In the genomic region with DNA sequence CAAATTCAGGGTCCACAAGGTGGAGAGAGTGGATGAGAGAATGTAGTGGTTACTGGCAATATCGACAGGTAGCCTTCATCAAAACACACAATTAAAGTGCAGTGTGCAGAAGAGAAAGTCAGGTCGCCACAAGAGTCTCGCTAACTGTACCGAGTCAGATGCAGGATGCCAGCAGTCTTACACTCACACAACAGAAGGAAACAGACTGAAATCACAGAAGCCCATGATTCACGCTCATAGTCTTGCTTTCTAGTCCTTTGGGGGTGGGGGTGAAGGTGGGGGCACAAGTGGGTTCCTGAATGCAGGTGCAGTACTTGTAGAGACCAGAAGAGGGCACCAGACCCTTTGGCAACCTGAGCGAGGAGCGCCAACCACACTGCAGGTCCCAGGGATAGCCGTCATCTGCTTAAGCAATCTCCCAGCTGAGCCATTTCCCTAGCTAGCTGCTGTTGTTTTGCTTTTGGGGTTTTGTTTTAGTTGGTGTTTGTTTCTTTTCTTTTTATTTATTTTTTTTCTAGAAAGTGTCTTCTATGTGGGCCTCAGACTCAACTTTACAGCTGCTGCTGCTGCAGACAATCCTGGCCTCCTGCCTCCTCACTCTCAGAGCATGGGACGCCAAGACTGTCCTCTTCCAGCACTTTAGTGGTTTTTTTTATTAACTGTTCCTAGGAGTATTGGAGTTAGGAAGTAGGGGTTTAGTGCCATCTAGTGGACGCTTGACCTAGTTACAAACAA, we compare ENCODE assay signal across 8 mouse cellular contexts.
DNase-seq lines count a peak whose midpoint lies in the region; ATAC-seq and TF ChIP-seq lines count a peak whose summit lies in the region.

No protein-coding gene starts in this region.

- H3K27ac ChIP-seq in heart, embryonic 11.5 days (ENCODE audit: low read depth, low read length), result peak overlapping the region; percentile 71; the same call in 1 of the 2 replicates
- H3K27ac ChIP-seq in kidney, embryonic 16.5 days (ENCODE audit: low read length), result peak overlapping the region; percentile 69
- no peak overlapping the region for H3K27ac ChIP-seq in liver, adult 2 months (replicated peaks; ENCODE audit: insufficient read depth, low read depth, low read length)

- peak; percentile 86 for ATAC-seq in erythroblast, adult 5-6 weeks (replicated peaks; ENCODE audit: low FRiP score, poor library complexity, severe bottlenecking)
- no peak for ATAC-seq in heart, embryonic 11.5 days (replicated peaks; ENCODE audit: insufficient number of reproducible peaks, low FRiP score, low TSS enrichment)
- ATAC-seq in kidney, embryonic 16.5 days (ENCODE audit: low FRiP score, low TSS enrichment), result peak; percentile 86

- no peak for TF ChIP-seq POLR2A in liver, adult 2 months (IDR thresholded peaks at IDR 0.05; ENCODE audit: extremely low read depth, insufficient read depth, low read length)
- no peak for TF ChIP-seq POLR2A in myocyte (IDR thresholded peaks at IDR 0.05; ENCODE audit: insufficient read length, low read depth)

- WGBS in heart, embryonic 11.5 days (ENCODE audit: insufficient replicate concordance), result 18% methylated on average over 10 of the region's 10 CpGs
- 23% methylated on average over 10 of the region's 10 CpGs for WGBS in kidney, embryonic 16.5 days
- 34% methylated on average over 10 of the region's 10 CpGs for WGBS in liver, adult 2 months

- H3K4me3 ChIP-seq in heart, embryonic 11.5 days (ENCODE audit: low read depth, low read length), result no peak overlapping the region
- 0 out of 2 replicates have a peak overlapping the region, but pooled peaks have one; percentile 12 for H3K4me3 ChIP-seq in kidney, embryonic 16.5 days (ENCODE audit: low read length)
- no peak overlapping the region for H3K4me3 ChIP-seq in liver, adult 2 months (ENCODE audit: insufficient read depth, low read depth, low read length)
- no peak overlapping the region for H3K4me3 ChIP-seq in myocyte

- H3ac ChIP-seq in myocyte (ENCODE audit: control insufficient read depth, insufficient read length), result no peak overlapping the region

- H3K4me2 ChIP-seq in heart, embryonic 11.5 days, result peak overlapping the region; percentile 54
- peak overlapping the region; percentile 48 for H3K4me2 ChIP-seq in kidney, embryonic 16.5 days (replicated peaks; ENCODE audit: low read depth, low read length)
- H3K4me2 ChIP-seq in myocyte (ENCODE audit: low read depth), result peak overlapping the region; percentile 78

- H3K27me3 ChIP-seq in heart, embryonic 11.5 days (ENCODE audit: control insufficient read depth, insufficient read depth, low read length), result no peaks in the 10 kb centered on the region
- no peaks in the 10 kb centered on the region for H3K27me3 ChIP-seq in kidney, embryonic 16.5 days (ENCODE audit: insufficient read depth, low read length)
- no peaks in the 10 kb centered on the region for H3K27me3 ChIP-seq in liver, adult 2 months (ENCODE audit: control insufficient read depth, insufficient read depth, low read length)
- H3K27me3 ChIP-seq in myocyte (ENCODE audit: control insufficient read depth, insufficient read depth, insufficient read length), result no peaks in the 10 kb centered on the region
- H3K27me3 ChIP-seq in splenic B cell, adult 2 months (ENCODE audit: control insufficient read depth, insufficient read depth, low read length, poor library complexity, severe bottlenecking), result no peaks in the 10 kb centered on the region

- peaks cover 10% of the 10 kb centered on the region; the same call in 1 of the 2 replicates for H3K4me1 ChIP-seq in heart, embryonic 11.5 days (ENCODE audit: control insufficient read depth, insufficient read depth, low read length)
- peaks cover 25% of the 10 kb centered on the region for H3K4me1 ChIP-seq in kidney, embryonic 16.5 days (ENCODE audit: insufficient read depth, low read length)
- peaks cover 3% of the 10 kb centered on the region; the same call in 1 of the 2 replicates for H3K4me1 ChIP-seq in liver, adult 2 months (ENCODE audit: control insufficient read depth, insufficient read depth, low read length)

- peak; percentile 87 for DNase-seq in CD4-positive helper T cell, adult 2 months (ENCODE audit: low read depth, low spot score)
- DNase-seq in brain, adult 2 months (ENCODE audit: low read depth, low spot score), result peak; percentile 93
- peak; percentile 74 for DNase-seq in liver, adult 2 months (ENCODE audit: extremely low read depth, low read depth, low spot score)
- DNase-seq in splenic B cell, adult 2 months (ENCODE audit: low read depth, low spot score), result peak; percentile 93

- H3K9ac ChIP-seq in heart, embryonic 11.5 days (ENCODE audit: low read depth, low read length), result no peak overlapping the region
- H3K9ac ChIP-seq in kidney, embryonic 16.5 days (replicated peaks; ENCODE audit: low read length), result no peak overlapping the region
- H3K9ac ChIP-seq in liver, adult 2 months (ENCODE audit: low read depth, low read length), result no peak overlapping the region

- no peaks in the 10 kb centered on the region for H3K9me3 ChIP-seq in heart, embryonic 11.5 days (replicated peaks; ENCODE audit: control insufficient read depth, low read length)
- no peaks in the 10 kb centered on the region for H3K9me3 ChIP-seq in kidney, embryonic 16.5 days (ENCODE audit: low read length)

- peaks cover 2% of the 10 kb centered on the region; the same call in 1 of the 2 replicates for H3K36me3 ChIP-seq in heart, embryonic 11.5 days (ENCODE audit: control insufficient read depth, insufficient read depth, low read length)
- no peaks in the 10 kb centered on the region for H3K36me3 ChIP-seq in kidney, embryonic 16.5 days (ENCODE audit: insufficient read depth, low read length)
- peaks cover 6% of the 10 kb centered on the region for H3K36me3 ChIP-seq in liver, adult 2 months (ENCODE audit: control insufficient read depth, insufficient read depth, low read length)
- no peaks in the 10 kb centered on the region for H3K36me3 ChIP-seq in myocyte (ENCODE audit: control insufficient read depth, insufficient read depth)
- no peaks in the 10 kb centered on the region; the same call in 1 of the 2 replicates for H3K36me3 ChIP-seq in splenic B cell, adult 2 months (ENCODE audit: control insufficient read depth, insufficient read depth, low read length, poor library complexity, severe bottlenecking)

- TF ChIP-seq CTCF in liver, adult 2 months (IDR thresholded peaks at IDR 0.05; ENCODE audit: low read depth, low read length), result peak; percentile 96

- H3K79me2 ChIP-seq in liver, adult 2 months (ENCODE audit: control insufficient read depth, insufficient read depth, low read length), result no peaks in the 10 kb centered on the region
- no peaks in the 10 kb centered on the region for H3K79me2 ChIP-seq in myocyte (ENCODE audit: control insufficient read depth, insufficient read depth)

TF ChIP-seq in myocyte, 11 proteins besides CTCF, POLR2A, EP300 and RAD21:
- TF ChIP-seq POLR2AphosphoS2 (IDR thresholded peaks at IDR 0.05; ENCODE audit: insufficient read length, low read depth) (no peak), TCF12 (IDR thresholded peaks at IDR 0.05; ENCODE audit: insufficient read depth, poor library complexity, severe bottlenecking) (no peak), MYOD1 (IDR thresholded peaks at IDR 0.05; ENCODE audit: control insufficient read depth in 1 of 3, insufficient read length in 2 of 3, low read depth in 2 of 3) (peak in 1 of 3 experiments; percentile 3), SRF (IDR thresholded peaks at IDR 0.05; ENCODE audit: control insufficient read depth, insufficient read length, low read depth) (no peak), CEBPB (IDR thresholded peaks at IDR 0.05; ENCODE audit: insufficient read depth, poor library complexity, severe bottlenecking) (peak; percentile 63; the same call in 1 of the 2 replicates)
